Mouse (Mus musculus) B cell, adult (primary cell): ENCODE measurements around the gene Elavl1. TPM values are rescaled to one million over a fixed set of nuclear protein-coding genes. Genes with fewer than 3 reads are reported as not detected.

Experiments used
- total RNA-seq: library from RNA; stranded (reverse); gene quantifications from 4 replicates; pipeline ENCODE4 v1.2.4, GENCODE M21; 2023; ENCODE audit not compliant: inconsistent age

The Elavl1 gene
- 96.1 to 104 TPM (median 97.4 TPM) in 4 replicates for total RNA-seq

DNA sequence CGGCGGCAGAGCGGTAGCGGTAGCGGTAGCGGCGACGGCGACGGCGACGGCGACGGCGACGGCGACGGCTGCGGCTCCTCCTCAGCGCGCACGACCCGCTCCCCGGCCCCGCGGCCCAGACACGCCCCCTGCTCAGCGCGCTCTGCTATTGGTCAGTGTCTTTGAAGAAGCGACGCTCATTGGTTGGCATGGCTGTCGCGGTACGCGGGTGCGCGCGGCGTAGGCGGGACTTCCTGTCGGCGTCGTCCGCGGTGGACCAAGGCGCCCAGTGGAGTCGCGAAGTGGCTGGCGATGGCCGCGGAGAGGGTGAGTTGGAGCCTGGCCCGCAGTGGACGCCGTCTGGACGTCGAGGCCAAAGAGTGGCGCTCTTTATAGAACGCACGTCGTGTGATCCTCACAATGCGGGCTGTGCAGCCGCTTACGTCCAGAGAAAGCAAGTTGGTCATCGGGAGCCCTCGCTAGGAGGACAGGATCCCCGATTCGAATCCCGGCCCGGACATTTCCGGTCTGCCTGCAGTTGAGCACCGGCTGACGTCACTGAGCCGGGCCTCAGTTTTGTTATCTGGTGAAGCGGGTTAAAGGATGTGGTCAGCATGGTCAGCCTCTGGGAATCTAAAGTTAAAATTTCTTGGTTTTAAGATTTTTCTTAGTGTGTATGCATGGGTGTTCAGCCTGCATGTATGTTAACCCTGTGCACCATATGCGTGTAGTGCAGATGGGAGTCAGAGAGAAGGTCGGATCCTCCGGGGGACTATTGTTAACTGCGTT lies at the start of gene Elavl1, which contains the start of gene Ccl25:
Gene Elavl1 (minus strand): TSS at position 431 of the 768 bp plus-strand sequence.
Gene Ccl25 (plus strand): TSS at position 228 of the 768 bp plus-strand sequence.

GRCm38 (mm10) chr8:4275275-4276110 lies 49.7 kb downstream of the Elavl1 start, which contains the start of gene Timm44:
Gene Timm44, minus strand, starts transcription at chr8:4275913.

GRCm38 (mm10) chr8:4259125-4259804 lies 65.9 kb downstream of the Elavl1 start, which contains the start of gene Ctxn1:
Gene Ctxn1, minus strand, starts transcription at chr8:4259274.

DNA sequence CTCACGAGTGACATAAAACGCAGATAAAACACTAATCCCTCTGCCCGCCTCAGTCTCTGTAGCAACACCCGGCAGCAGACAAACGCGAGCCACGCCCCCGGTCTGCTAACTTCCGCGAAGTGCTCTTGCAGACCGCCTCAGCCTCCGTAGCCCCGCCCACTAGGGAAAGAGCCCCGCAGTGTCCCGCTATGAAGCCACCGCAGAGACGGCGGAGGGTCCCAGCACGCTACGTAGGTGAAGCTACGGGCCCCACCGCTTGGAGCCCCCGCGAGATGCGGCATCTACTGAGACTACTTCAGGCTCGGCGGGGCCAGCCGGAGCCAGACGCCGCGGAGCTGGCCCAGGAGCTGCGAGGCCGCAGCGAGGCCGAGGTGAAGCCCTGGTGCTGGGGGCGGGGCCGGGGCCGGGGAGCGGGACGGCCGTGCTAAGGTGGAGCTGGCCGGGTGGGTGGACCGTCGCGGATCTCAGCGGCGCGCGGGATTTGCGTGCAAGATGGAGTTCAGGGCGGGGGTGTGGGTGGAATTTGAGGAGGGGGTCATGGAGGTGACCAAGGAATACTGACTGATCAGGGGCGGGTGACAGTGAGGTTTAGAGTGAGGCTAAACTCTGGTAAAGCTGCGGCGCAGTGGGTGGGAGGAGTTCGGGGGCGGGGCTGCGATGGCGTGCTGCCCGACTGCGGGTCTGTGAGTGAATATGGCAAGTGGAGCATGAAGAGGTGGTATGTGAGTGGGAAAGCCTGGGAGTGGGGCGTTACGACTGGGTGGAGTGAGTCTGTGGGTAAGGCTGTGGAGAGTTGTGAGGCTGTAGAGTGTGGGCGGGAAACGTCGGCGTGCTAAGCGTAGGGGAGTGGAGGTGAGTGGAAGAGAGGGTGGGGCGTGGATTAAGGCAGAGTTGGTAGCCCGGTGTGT lies 72.0 kb downstream of the Elavl1 start, which contains the start of gene Snapc2:
Gene Snapc2 (plus strand): TSS at position 147 of the 908 bp plus-strand sequence.

GRCm38 (mm10) chr8:4247951-4248540 lies 77.2 kb downstream of the Elavl1 start, which contains the start of gene Tgfbr3l:
Gene Tgfbr3l, plus strand, starts transcription at chr8:4248214.

DNA sequence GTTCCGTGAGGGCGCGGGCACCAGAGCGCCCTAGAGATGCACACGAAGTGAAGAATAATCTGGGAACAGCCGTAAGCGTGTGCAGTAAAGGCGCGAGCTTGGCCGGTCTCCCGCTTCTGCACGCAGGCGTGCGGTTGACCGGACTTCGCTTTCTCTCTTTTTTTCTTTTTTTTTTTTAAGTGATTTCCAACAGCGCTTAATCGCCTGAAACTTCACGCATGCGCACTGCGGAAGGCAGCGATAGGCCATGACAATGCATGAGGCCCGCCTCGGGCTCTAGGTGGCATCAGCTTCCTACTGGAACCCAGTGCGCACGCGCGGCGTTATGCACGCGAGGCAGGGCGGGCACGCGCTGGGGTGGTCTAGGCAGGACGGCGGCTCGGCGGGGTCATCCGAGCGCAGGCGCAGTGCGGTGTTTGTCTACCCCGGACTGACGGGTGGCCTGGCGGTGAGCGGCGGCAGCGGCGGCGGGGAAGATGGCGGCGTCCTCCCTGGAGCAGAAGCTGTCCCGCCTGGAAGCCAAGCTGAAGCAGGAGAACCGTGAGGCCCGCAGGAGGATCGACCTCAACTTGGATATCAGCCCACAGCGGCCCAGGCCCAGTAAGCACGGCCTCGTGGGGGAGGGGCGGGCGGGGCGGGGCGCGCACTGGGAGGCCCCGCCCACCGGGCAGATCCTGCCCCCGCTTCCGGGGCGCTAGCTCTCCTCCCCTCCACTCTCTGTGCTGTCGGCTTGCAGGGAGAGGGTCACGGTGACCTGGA lies 86.6 kb downstream of the Elavl1 start, which contains the start of the genes Map2k7 and Gm49320:
Gene Map2k7 (plus strand): TSS at position 307 of the 759 bp plus-strand sequence.
Gene Gm49320 (plus strand): TSS at position 432 of the 759 bp plus-strand sequence.

Other genes with a start within 250 kb of the Elavl1 start
- gene Cd209f, start 219.6 kb downstream of the Elavl1 start, total RNA-seq: not detected in 4 replicates
- not detected in 4 replicates for gene Cd209g, start 191.3 kb downstream of the Elavl1 start, total RNA-seq
- 27.0 to 34.1 TPM (median 29.8 TPM) in 4 replicates for gene Evi5l, start 158.8 kb downstream of the Elavl1 start, total RNA-seq
- 0.12 to 0.16 TPM in 2 of 4 replicates, not detected in the others for gene Prr36, start 108.0 kb downstream of the Elavl1 start, total RNA-seq
- gene Lrrc8e, start 98.6 kb downstream of the Elavl1 start, total RNA-seq: not detected in 4 replicates
- gene Map2k7, start 86.7 kb downstream of the Elavl1 start, total RNA-seq: 109 to 125 TPM (median 120 TPM) in 4 replicates
- gene Gm49320, start 86.5 kb downstream of the Elavl1 start, total RNA-seq: 0.64 TPM in 1 of 4 replicates, not detected in the others
- 20.5 to 22.4 TPM (median 21.2 TPM) in 4 replicates for gene Tgfbr3l, start 77.2 kb downstream of the Elavl1 start, total RNA-seq
- gene Snapc2, start 72.3 kb downstream of the Elavl1 start, total RNA-seq: 9.8 to 16.0 TPM (median 12.8 TPM) in 4 replicates
- gene Ctxn1, start 66.1 kb downstream of the Elavl1 start, total RNA-seq: 0.57 to 1.4 TPM (median 0.88 TPM) in 4 replicates
- gene Timm44, start 49.5 kb downstream of the Elavl1 start, total RNA-seq: 75.1 to 81.2 TPM (median 77.5 TPM) in 4 replicates
- 11.8 to 14.9 TPM (median 13.3 TPM) in 4 replicates for gene Ccl25, start 203 bp downstream of the Elavl1 start, total RNA-seq
- gene Cers4, start 167.6 kb upstream of the Elavl1 start, total RNA-seq: 35.7 to 40.8 TPM (median 37.9 TPM) in 4 replicates